Mouse (Mus musculus) heart, embryonic 16.5 days (tissue): ENCODE measurements around the gene Rccd1. TPM values are rescaled to one million over a fixed set of nuclear protein-coding genes. Genes with fewer than 3 reads are reported as not detected.

Source experiments
- ATAC-seq: fragments of 200-750 bp; cut with Nextera tagmentation; replicated peaks from 2 replicates; pipeline ENCODE4 v1.8.0; 2017; ENCODE audit warnings: moderate number of reproducible peaks; ENCODE audit not compliant: insufficient read depth, low FRiP score; ENCODE audit errors: extremely low read depth
- H3K27ac ChIP-seq: fragments of 300-500 bp; sonication (generic); 2 replicates; pipeline ENCODE4 v1.5.1; 2014; ENCODE audit warnings: mild to moderate bottlenecking, low read length, control low read depth, moderate library complexity
- H3K27me3 ChIP-seq: fragments of 300-500 bp; sonication (generic); 2 replicates; pipeline ENCODE4 v1.6.1; 2014; ENCODE audit warnings: low read length, mixed read lengths; ENCODE audit not compliant: control insufficient read depth, insufficient read depth
- H3K36me3 ChIP-seq: fragments of 300-500 bp; sonication (generic); 2 replicates; pipeline ENCODE4 v1.6.1; 2014; ENCODE audit not compliant: control insufficient read depth, insufficient read depth
- H3K4me1 ChIP-seq: fragments of 300-500 bp; sonication (generic); 2 replicates; pipeline ENCODE4 v1.6.1; 2014; ENCODE audit warnings: low read length, mixed read lengths; ENCODE audit not compliant: control insufficient read depth, insufficient read depth
- H3K4me2 ChIP-seq: fragments of 300-500 bp; sonication (generic); 2 replicates; pipeline ENCODE4 v1.6.1; 2014; ENCODE audit warnings: low read depth, mild to moderate bottlenecking, control low read depth, low read length
- H3K4me3 ChIP-seq: fragments of 300-500 bp; sonication (generic); 2 replicates; pipeline ENCODE4 v1.5.1; 2014; ENCODE audit warnings: mild to moderate bottlenecking, control low read depth, low read length
- H3K9ac ChIP-seq: fragments of 300-500 bp; sonication (generic); 2 replicates; pipeline ENCODE4 v1.6.1; 2014; ENCODE audit warnings: low read length, control low read depth
- H3K9me3 ChIP-seq: fragments of 300-500 bp; sonication (generic); replicated peaks from 2 replicates; pipeline ENCODE4 v1.6.1; 2016; ENCODE audit warnings: low read length; ENCODE audit not compliant: control insufficient read depth
- WGBS: fragments of 180-500 bp; shearing (Covaris S2); extraction: QIAGEN DNeasy Blood & Tissue Kit; methylation state at CpG from one replicate; pipeline ENCODE4 v1.1.7; 2014; 5-methylcytosine and 5-hydroxymethylcytosine counted together
- polyA plus RNA-seq: library from polyadenylated mRNA; unstranded; fragments of >200 nt; fragmentation: Nextera tagmentation; extraction: Ambion mirVana; gene quantifications from 2 replicates; pipeline ENCODE4 v1.2.1, GENCODE M21; 2015

Rccd1 gene
- polyA plus RNA-seq, 1 experiment from 2014 or later, result 6.5 TPM

DNA sequence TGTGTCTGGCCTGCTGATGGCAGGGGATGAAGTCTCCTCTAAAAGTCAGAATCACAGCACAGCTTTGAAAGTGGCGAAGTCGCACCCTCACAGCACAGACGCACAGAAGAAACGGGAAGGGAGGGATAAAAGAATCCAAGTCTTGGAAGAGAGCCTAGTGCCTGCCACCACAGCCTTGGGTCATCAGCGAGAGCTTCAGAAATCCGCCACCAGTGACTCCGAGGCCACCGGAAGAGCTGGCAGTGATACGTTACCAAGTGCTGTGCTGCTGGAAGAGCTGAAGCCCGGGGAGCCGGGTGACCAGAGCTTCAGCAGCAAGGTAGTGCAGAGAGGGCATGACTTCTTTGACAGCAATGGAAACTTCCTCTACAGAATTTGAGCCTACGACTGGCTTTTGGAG lies 59.6 kb downstream of the Rccd1 start:
- no peak overlapping the region for H3K27ac ChIP-seq
- H3K4me1 ChIP-seq, result peaks cover 13% of the 10 kb centered on the region
- no peak overlapping the region for H3K4me3 ChIP-seq
- WGBS, result 90% methylated on average over 12 of the region's 12 CpGs
- no peak for ATAC-seq
- no peaks in the 10 kb centered on the region for H3K9me3 ChIP-seq
- H3K4me2 ChIP-seq, result no peak overlapping the region
- peaks cover 4% of the 10 kb centered on the region for H3K27me3 ChIP-seq
- H3K36me3 ChIP-seq, result peaks cover 19% of the 10 kb centered on the region
- no peak overlapping the region for H3K9ac ChIP-seq

DNA sequence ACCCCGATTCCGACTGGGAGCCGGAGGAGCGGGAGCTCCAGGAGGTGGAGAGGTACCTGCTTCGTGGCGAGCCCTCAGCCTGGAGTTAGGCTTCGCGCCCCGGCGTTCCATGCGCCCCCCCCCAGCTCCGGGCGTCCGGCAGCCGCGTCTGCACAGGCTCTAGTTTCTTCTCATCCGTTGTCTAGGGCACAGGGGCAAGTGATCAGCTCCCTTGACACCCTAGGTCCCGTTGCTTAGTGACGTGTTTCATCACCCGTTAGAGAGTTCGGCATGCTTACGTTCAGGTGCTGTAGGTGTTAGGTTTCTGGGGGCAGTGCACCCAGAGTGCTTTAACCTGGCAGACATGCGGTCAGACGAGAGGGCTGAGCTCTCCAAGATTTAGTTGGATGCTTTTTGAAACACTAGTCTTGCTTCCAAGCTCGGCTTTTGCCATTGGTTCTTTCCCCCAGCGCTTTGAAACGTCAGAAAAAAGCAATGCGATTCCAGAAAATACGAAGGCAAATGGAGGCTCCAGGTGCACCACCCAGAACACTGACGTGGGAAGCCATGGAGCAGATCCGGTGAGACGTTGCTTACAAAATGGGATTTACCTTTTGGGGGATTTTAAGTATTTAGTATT lies 62.8 kb downstream of the Rccd1 start:
- Histone ChIP-seq H3K36me3 (peaks cover 15% of the 10 kb centered on the region), H3K9me3 (no peaks in the 10 kb centered on the region), H3K9ac (peak overlapping the region; percentile 86), H3K4me3 (peak overlapping the region; percentile 81), H3K27ac (peak overlapping the region; percentile 67), H3K27me3 (peaks cover 23% of the 10 kb centered on the region), H3K4me2 (peak overlapping the region; percentile 81), H3K4me1 (peaks cover 10% of the 10 kb centered on the region)
- no peak for ATAC-seq
- 2% methylated on average over 32 of the region's 32 CpGs for WGBS

DNA sequence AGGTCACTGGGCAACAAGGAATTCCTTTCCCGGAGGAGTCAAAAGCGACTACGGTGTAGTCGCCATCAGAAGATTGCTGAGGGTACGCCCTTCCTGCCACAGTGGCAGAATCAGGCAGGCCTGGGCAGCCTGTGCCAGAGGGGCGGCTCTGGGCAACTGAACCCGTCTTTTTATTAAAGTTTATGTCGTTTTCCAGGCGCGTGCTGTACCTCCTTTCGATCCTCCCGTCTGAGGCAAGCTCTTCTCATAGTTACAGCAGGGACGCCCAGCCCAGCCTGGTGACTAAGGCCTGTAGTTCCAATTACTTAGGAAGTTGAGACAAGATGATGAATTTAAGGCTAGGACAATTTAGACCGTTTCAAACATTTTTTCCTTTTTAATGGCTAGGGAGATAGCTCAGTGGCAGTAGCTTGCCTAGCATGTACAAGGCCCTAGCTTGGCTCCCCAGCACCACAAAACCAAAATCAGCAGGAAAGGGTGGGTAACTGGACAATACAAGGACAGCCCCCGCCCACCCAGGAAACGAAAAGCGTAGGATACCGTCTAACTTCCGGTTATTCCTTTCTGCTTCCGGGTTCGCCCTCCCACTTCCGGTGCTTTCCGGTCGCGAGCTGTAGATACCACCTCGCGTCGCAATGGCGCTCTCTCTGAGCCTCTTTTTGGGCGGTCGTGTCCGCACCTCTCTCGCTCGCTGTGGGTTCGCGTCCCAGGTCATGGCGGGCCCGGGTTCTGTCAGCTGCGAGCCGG lies 63.5 kb downstream of the Rccd1 start, which contains the start of gene Ngrn:
Gene Ngrn (plus strand): TSS at position 591 of the 747 bp plus-strand sequence.
- no peaks in the 10 kb centered on the region for H3K9me3 ChIP-seq
- peak within 1 kb of the TSS; percentile 67 for H3K27ac ChIP-seq
- peaks cover 14% of the 10 kb centered on the region for H3K36me3 ChIP-seq
- peak within 1 kb of the TSS; percentile 81 for H3K4me3 ChIP-seq
- WGBS, result 25% methylated on average over 40 of the region's 40 CpGs
- H3K9ac ChIP-seq, result peak within 1 kb of the TSS; percentile 86
- H3K4me2 ChIP-seq, result peak within 1 kb of the TSS; percentile 81
- H3K27me3 ChIP-seq, result peaks cover 25% of the 10 kb centered on the region
- peaks cover 10% of the 10 kb centered on the region for H3K4me1 ChIP-seq
- peak; percentile 83 for ATAC-seq

DNA sequence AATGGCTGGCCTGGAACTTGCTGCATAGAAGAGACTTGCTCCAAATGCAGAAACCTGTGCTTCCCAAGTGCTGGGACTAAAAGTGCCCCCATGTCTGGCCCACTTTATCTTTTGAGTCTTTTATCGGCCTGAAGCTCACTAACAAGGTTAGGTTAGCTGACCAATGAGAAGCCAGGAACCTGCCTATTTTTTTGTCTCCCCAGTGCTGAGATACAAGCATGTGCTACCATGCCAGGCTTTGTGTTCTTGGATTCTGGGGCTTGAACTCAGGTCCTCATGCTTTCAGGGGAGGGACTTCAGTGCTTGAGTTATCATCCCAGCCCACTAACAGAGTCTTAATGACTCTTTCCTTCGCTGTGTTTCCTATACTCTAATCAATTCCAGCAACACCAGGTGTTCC lies 66.5 kb downstream of the Rccd1 start:
- 67% methylated on average over 2 of the region's 2 CpGs for WGBS
- Histone ChIP-seq H3K27me3 (peaks cover 25% of the 10 kb centered on the region), H3K4me1 (peaks cover 10% of the 10 kb centered on the region)

DNA sequence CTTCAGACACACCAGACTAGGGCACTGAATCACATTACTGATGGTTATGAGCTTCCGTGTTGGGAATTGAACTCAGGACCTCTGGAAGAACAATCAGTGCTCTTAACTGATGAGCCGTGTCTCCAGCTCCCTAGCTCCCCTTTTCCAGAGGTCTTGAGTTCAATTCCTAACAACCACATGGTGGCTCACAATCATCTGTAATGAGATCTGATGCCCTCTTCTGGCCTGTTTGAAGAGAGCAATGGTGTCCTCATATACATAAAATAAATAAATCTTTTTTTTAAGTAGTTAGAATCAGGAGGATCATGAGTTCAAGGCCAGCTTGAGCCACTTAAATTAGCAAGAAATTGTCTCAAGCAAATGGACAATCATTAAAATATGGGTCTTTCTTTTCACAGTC lies 68.3 kb downstream of the Rccd1 start:
- H3K9me3 ChIP-seq, result no peaks in the 10 kb centered on the region
- H3K27ac ChIP-seq, result no peak overlapping the region
- H3K4me3 ChIP-seq, result no peak overlapping the region
- peaks cover 25% of the 10 kb centered on the region for H3K27me3 ChIP-seq
- H3K4me2 ChIP-seq, result no peak overlapping the region
- no peak overlapping the region for H3K9ac ChIP-seq
- H3K36me3 ChIP-seq, result no peaks in the 10 kb centered on the region
- WGBS, result 68% methylated on average over 2 of the region's 2 CpGs
- ATAC-seq, result no peak
- H3K4me1 ChIP-seq, result peaks cover 3% of the 10 kb centered on the region

More for the DNA sequence above, 66.5 kb downstream of the Rccd1 start:
- Histone ChIP-seq H3K27ac (no peak overlapping the region), H3K9me3 (no peaks in the 10 kb centered on the region), H3K4me3 (no peak overlapping the region), H3K4me2 (no peak overlapping the region), H3K9ac (no peak overlapping the region), H3K36me3 (no peaks in the 10 kb centered on the region)
- no peak for ATAC-seq

DNA sequence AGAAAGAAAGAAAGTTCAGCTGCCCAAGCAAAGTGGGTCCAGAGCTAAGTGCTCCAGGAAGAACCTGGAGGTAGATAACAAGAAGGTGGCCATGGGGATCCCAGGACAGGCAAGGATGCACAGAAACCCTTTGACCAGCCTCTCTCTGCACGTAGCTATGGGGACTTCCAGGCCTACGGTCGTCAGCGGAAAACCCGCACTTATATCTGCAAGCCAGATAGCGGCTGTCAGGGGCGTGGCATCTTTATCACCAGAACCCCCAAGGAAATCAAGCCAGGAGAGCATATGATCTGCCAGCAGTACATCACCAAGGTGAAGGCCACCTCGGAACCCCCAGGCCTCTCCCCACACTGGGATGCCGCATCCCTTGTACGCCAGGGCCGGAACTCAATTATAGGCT lies 71.4 kb downstream of the Rccd1 start:
- Histone ChIP-seq H3K9me3 (no peaks in the 10 kb centered on the region), H3K4me2 (no peak overlapping the region), H3K4me1 (no peaks in the 10 kb centered on the region), H3K27ac (no peak overlapping the region), H3K4me3 (no peak overlapping the region), H3K9ac (no peak overlapping the region), H3K27me3 (peaks cover 4% of the 10 kb centered on the region; the same call in 1 of the 2 replicates), H3K36me3 (no peaks in the 10 kb centered on the region)
- WGBS, result 62% methylated on average over 11 of the region's 11 CpGs
- no peak for ATAC-seq

DNA sequence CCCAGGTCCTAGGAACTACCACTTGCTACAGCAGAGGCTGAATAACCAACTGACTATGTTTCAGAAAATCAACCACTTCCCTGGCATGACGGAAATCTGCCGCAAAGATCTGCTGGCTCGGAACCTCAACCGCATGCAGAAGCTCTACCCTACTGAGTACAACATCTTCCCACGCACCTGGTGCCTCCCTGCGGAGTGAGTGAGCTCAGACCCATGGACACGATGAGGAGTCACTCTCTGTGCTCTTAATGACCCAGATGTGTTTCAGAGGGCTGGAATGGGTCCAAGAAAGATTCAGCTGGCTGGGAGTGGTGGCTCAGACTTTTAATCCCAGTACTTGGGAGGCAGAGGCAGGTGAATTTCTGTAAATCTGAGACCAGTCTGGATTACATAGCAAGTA lies 71.8 kb downstream of the Rccd1 start:
- no peak for ATAC-seq
- WGBS, result 77% methylated on average over 7 of the region's 7 CpGs
- H3K36me3 ChIP-seq, result no peaks in the 10 kb centered on the region
- H3K4me2 ChIP-seq, result no peak overlapping the region
- no peak overlapping the region for H3K27ac ChIP-seq
- H3K4me1 ChIP-seq, result no peaks in the 10 kb centered on the region
- H3K9ac ChIP-seq, result no peak overlapping the region
- no peak overlapping the region for H3K4me3 ChIP-seq
- H3K9me3 ChIP-seq, result no peaks in the 10 kb centered on the region
- H3K27me3 ChIP-seq, result 0 out of 2 replicates have a peak, but pooled peaks cover 3% of the 10 kb centered on the region

DNA sequence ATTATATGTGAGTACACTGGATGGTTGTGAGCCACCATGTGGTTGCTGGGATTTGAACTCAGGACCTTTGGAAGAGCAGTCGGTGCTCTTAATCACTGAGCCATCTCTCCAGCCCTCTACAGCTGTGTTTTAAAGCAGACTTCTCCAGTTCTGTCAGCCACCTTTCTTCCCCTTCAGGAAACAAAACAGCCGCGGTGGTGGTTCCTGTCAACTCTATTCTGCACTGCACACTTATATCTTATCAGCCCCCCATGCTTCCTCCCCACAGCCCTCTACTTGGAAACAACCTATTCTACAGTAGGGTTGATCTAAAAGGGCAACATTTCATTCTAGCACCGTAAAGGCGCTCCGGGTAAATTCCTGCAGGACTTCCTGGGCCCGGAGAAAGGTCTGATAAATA lies 77.4 kb downstream of the Rccd1 start:
- 29% methylated on average over 7 of the region's 7 CpGs for WGBS
- Histone ChIP-seq H3K27me3 (no peaks in the 10 kb centered on the region), H3K4me3 (peak overlapping the region; percentile 75), H3K4me2 (peak overlapping the region; percentile 74), H3K4me1 (peaks cover 4% of the 10 kb centered on the region; the same call in 1 of the 2 replicates), H3K9ac (no peak overlapping the region; the same call in 1 of the 2 replicates), H3K27ac (peak overlapping the region; percentile 84), H3K9me3 (no peaks in the 10 kb centered on the region), H3K36me3 (no peaks in the 10 kb centered on the region)
- ATAC-seq, result 0 out of 2 replicates have a peak, but pooled peaks have one; percentile 1

DNA sequence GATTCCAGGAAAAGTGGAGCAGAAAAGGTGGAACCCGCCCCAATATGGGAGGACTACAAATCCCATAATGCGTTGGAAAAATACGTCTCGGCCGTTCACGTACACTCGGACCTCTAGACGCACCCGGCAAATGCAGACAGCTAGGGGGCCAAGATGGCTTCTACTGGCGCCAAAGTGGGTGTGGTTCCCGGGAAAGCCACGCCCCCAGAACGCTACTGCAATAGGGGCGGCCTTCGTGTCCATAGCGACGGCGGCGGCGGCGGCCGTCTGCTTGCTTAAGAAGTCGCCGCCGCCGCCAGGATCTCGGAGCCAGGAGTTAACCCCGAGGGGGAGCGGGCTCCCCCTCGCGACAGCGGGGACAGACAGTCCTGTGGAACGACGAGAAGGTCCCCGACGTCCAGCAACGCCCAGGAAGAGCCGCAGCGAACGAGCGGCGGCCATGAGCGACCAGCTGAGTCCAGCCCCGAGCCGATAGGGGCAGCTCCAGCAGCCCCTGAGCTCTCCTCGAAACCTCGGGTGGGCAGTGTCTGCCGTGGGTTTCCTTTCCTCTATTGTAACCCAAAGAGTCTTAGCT lies 78.0 kb downstream of the Rccd1 start, which contains the start of gene Ttll13:
Gene Ttll13 (plus strand): TSS at position 229 of the 574 bp plus-strand sequence.
- Histone ChIP-seq H3K9me3 (no peaks in the 10 kb centered on the region), H3K27me3 (no peaks in the 10 kb centered on the region), H3K4me1 (peaks cover 4% of the 10 kb centered on the region; the same call in 1 of the 2 replicates), H3K36me3 (no peaks in the 10 kb centered on the region), H3K9ac (peak within 1 kb of the TSS; percentile 85), H3K4me3 (peak within 1 kb of the TSS; percentile 75), H3K27ac (peak within 1 kb of the TSS; percentile 84), H3K4me2 (peak within 1 kb of the TSS; percentile 74)
- under 1% methylated on average over 48 of the region's 48 CpGs for WGBS
- ATAC-seq, result peak; percentile 98
